Mouse (Mus musculus): ENCODE measurements around the gene Pigk.

GRCm38 (mm10) chr3:152752911-152753310, 39.0 kb downstream of the Pigk start:
- TF ChIP-seq CTCF (IDR thresholded peaks at IDR 0.05) (no peak), EP300 (IDR thresholded peaks at IDR 0.05; ENCODE audit: insufficient read depth, low read depth, low read length) (no peak), POLR2A (IDR thresholded peaks at IDR 0.05; ENCODE audit: insufficient read depth, low read depth, low read length) (no peak)

All from heart, adult 2 months (tissue).